Mouse (Mus musculus) frontal cortex, postnatal 10 days (tissue): ENCODE measurements at regions not wholly inside any gene's neighbourhood (a gene's known extent, or its start where the extent isn't known, plus 50 kb on each side); places are given as distances from the start of the nearest gene placed in this dataset.

Experiments used
- DNase-seq, 2 experiments: peaks; one replicate each; pipeline ENCODE4 v3.0.0; 2022; ENCODE audit warnings: low spot score in 2 of 2, mixed read lengths in 1 of 2

- no peak for DNase-seq
Observed at GRCm38 (mm10) chr2:103893159-103893740, 64.5 kb upstream of the Lmo2 start.

GRCm38 (mm10) chr2:103893805-103894204, 64.0 kb upstream of the Lmo2 start:
- DNase-seq, result no peak

GRCm38 (mm10) chr2:103894981-103895676, 62.7 kb upstream of the Lmo2 start:
- no peak for DNase-seq

GRCm38 (mm10) chr2:103896160-103896559, 61.6 kb upstream of the Lmo2 start:
- no peak for DNase-seq

DNA sequence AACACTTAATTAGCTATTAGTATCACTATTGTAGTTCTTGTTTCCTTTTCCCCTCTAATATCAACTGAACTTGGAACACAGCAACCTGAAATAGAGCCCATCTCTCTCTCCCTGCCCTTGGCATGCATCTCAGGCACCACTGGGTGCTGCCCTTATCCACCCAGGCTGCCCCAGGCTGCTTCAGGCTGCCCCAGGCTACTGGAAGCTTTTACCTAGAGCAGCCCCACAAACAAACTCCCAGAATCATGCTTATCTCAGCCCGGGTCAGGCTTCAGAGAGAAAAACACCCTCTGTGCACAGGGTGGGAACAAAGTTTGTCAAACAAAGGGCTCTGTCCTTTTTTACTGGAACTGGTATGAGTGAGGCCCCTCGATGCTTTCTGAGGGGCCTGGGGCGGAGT, 61.0 kb upstream of the Lmo2 start:
- no peak for DNase-seq

DNA sequence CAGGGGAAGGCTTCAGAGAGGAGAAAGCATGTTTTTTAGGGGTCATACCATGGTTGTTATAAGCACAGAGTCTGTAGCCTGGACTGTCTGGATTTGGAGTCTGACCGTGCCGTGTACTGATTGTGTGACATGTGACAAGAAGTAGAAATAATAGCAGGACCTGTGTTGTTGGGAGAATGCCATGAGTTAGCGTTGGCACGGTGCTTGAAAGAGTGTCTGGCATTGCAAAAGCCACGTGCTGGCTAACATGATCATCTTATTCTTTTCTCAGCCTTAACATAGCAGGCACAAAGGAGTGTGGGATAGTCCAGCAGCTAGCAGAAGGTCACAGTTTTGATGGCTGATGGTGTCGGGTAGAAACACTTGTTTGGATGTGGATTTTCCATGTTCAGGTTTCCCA, 58.1 kb upstream of the Lmo2 start:
- DNase-seq, result no peak

DNA sequence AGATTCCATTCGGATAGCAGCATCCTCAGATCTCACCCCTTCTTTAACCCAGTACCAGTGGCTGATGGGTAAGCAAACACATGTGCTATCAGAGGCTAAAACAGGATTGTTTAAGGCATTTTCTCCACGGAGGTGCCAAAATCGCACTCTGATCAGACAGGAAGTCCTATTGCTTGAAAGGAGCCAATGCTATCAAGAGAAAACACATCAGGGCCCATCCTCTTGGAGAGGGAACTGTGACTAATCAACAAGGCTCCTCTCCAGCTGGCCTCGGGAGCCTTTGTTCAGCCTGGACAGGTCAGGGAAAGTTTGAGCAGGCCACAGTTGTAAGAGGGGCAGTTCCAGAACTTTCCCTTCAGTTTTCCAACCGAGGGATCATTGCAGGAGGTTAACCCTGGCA, 57.4 kb upstream of the Lmo2 start:
- DNase-seq, result no peak

DNA sequence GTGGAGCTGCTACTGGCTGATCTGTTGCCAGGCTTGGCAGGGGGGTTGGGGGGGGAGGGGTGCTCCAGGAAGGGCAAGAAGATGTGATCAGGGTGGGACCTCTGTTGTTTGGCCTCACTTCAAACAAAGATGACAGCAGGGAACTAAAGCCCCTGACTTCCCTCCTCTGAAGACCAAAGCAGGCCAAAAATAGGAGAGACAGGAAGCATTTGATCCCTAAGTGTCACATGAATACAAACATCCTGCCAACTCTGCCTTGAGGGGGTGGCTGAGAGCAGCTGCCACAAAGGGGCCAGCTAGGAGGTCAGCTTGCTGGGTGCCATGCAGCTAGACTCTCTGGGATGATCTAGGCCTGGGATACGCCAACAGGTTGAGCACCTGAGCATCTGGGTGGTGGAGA, 56.3 kb upstream of the Lmo2 start:
- no peak for DNase-seq

DNA sequence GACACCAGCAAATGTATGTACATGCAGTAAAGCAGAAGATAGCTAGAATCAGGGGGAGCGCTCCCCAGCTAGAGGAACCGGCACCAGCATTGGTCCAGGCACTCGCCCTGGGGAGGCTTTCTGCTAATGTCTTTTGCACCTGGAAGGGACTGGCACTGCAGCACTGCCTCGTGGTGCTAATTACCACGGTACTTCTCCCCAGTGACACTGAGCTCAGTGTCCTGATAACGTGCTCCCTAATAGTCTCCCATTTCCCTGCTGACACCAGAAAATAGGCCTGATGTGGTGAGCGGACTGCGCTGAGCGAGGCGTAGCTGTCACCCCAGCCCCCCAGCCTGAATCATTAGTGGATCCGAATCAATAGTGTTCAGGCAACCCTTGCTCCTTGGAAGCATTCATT, 55.0 kb upstream of the Lmo2 start:
- DNase-seq, result no peak

DNA sequence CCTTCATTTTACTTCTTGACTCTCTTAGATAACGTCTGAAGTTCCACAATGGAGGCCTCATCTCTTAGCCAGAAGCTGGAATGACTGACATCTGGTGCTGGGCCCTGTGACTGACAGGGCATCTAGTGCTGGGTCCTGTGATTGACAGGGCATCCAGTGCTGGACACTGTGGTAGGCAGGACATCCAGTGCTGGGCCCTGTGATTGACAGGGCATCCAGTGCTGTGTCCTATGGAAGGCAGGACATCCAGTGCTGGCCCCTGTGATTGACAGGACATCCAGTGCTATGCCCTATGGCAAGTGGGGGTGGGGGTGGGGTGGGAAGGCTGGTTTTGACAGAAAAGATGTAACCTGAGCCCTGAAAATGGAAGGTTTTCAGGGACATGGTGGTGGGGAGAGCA, 52.1 kb upstream of the Lmo2 start:
- DNase-seq, result no peak

DNA sequence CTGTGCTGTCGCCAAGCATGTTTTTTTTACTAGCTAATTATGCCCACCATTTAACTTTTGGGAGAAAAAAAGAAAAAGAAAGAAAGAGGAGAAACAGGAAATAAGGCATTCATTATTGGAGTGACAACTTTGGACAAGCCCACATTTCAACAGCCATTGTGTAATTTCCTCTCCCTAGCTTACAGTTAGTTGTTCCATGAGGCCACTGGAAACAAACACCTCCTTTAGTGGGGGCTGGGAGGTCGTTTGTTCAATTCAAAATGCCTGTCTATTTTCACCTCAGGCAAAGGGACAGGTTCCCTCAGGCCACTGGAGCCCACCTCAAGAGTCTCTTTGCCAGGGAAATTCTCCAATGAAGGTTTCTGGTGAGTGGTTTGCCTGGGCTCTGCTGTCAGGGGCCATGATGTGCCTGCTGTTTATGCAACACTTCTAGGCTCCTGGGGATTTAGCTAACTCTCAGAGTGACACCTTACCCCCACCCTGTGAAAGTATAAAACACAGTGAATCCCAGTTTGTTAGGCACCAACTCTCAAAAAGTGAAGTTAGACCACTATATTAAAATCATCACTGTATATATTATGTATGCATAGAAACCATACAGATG, 51.1 kb upstream of the Lmo2 start:
- DNase-seq, result no peak
